Mouse (Mus musculus): ENCODE results near the gene Scarb2.

Gene Scarb2

GRCm38 (mm10) chr5:92488961-92489360 lies 17.7 kb downstream of the Scarb2 start:
- Histone ChIP-seq H3K27me3 (ENCODE audit: insufficient read depth, low read length) (no peaks in the 10 kb centered on the region), H3K4me1 (replicated peaks; ENCODE audit: low read depth, low read length) (peaks cover 82% of the 10 kb centered on the region), H3K9me3 (ENCODE audit: low read length) (no peaks in the 10 kb centered on the region), H3K4me3 (replicated peaks; ENCODE audit: low read length) (no peak overlapping the region), H3K36me3 (ENCODE audit: insufficient read depth, low read length) (peaks cover 55% of the 10 kb centered on the region)
- TF ChIP-seq CTCF (conservative IDR thresholded peaks at IDR 0.05; ENCODE audit: low read length) = no peak
- no peak for TF ChIP-seq POU5F1 (IDR thresholded peaks at IDR 0.05; ENCODE audit: borderline replicate concordance, low read length)
- no peak for TF ChIP-seq NANOG (IDR thresholded peaks at IDR 0.05; ENCODE audit: borderline replicate concordance, low read length)

GRCm38 (mm10) chr5:92488408-92488807 lies 18.2 kb downstream of the Scarb2 start:
- Histone ChIP-seq H3K9me3 (ENCODE audit: low read length) (no peaks in the 10 kb centered on the region), H3K4me1 (replicated peaks; ENCODE audit: low read depth, low read length) (peaks cover 76% of the 10 kb centered on the region), H3K4me3 (replicated peaks; ENCODE audit: low read length) (no peak overlapping the region), H3K36me3 (ENCODE audit: insufficient read depth, low read length) (peaks cover 53% of the 10 kb centered on the region), H3K27me3 (ENCODE audit: insufficient read depth, low read length) (no peaks in the 10 kb centered on the region)
- no peak for TF ChIP-seq POU5F1 (IDR thresholded peaks at IDR 0.05; ENCODE audit: borderline replicate concordance, low read length)
- no peak for TF ChIP-seq NANOG (IDR thresholded peaks at IDR 0.05; ENCODE audit: borderline replicate concordance, low read length)
- TF ChIP-seq CTCF (conservative IDR thresholded peaks at IDR 0.05; ENCODE audit: low read length) = no peak

GRCm38 (mm10) chr5:92486758-92487157 lies 19.9 kb downstream of the Scarb2 start:
- peaks cover 60% of the 10 kb centered on the region for H3K36me3 ChIP-seq (ENCODE audit: insufficient read depth, low read length)
- no peaks in the 10 kb centered on the region for H3K27me3 ChIP-seq (ENCODE audit: insufficient read depth, low read length)
- no peak overlapping the region for H3K4me3 ChIP-seq (replicated peaks; ENCODE audit: low read length)
- no peak for TF ChIP-seq POU5F1 (IDR thresholded peaks at IDR 0.05; ENCODE audit: borderline replicate concordance, low read length)
- no peak for TF ChIP-seq CTCF (conservative IDR thresholded peaks at IDR 0.05; ENCODE audit: low read length)
- TF ChIP-seq NANOG (IDR thresholded peaks at IDR 0.05; ENCODE audit: borderline replicate concordance, low read length) = no peak
- no peaks in the 10 kb centered on the region for H3K9me3 ChIP-seq (ENCODE audit: low read length)
- H3K4me1 ChIP-seq (replicated peaks; ENCODE audit: low read depth, low read length) = peaks cover 64% of the 10 kb centered on the region

GRCm38 (mm10) chr5:92484880-92485279 lies 21.8 kb downstream of the Scarb2 start:
- Histone ChIP-seq H3K9me3 (ENCODE audit: low read length) (no peaks in the 10 kb centered on the region), H3K4me1 (replicated peaks; ENCODE audit: low read depth, low read length) (peaks cover 45% of the 10 kb centered on the region), H3K27me3 (ENCODE audit: insufficient read depth, low read length) (no peaks in the 10 kb centered on the region), H3K4me3 (replicated peaks; ENCODE audit: low read length) (no peak overlapping the region), H3K36me3 (ENCODE audit: insufficient read depth, low read length) (peaks cover 51% of the 10 kb centered on the region)
- TF ChIP-seq CTCF (conservative IDR thresholded peaks at IDR 0.05; ENCODE audit: low read length) (no peak), NANOG (IDR thresholded peaks at IDR 0.05; ENCODE audit: borderline replicate concordance, low read length) (no peak), POU5F1 (IDR thresholded peaks at IDR 0.05; ENCODE audit: borderline replicate concordance, low read length) (no peak)

- TF ChIP-seq POU5F1 (IDR thresholded peaks at IDR 0.05; ENCODE audit: borderline replicate concordance, low read length) (no peak), CTCF (conservative IDR thresholded peaks at IDR 0.05; ENCODE audit: low read length) (no peak)
- Histone ChIP-seq H3K27me3 (ENCODE audit: insufficient read depth, low read length) (no peaks in the 10 kb centered on the region), H3K36me3 (ENCODE audit: insufficient read depth, low read length) (peaks cover 71% of the 10 kb centered on the region), H3K4me3 (replicated peaks; ENCODE audit: low read length) (no peak overlapping the region), H3K4me1 (replicated peaks; ENCODE audit: low read depth, low read length) (peaks cover 41% of the 10 kb centered on the region), H3K9me3 (ENCODE audit: low read length) (no peaks in the 10 kb centered on the region)
Measured at GRCm38 (mm10) chr5:92472863-92473262, 33.8 kb downstream of the Scarb2 start.

GRCm38 (mm10) chr5:92471531-92471930 lies 35.1 kb downstream of the Scarb2 start:
- peaks cover 48% of the 10 kb centered on the region for H3K4me1 ChIP-seq (replicated peaks; ENCODE audit: low read depth, low read length)
- peaks cover 77% of the 10 kb centered on the region for H3K36me3 ChIP-seq (ENCODE audit: insufficient read depth, low read length)
- TF ChIP-seq POU5F1 (IDR thresholded peaks at IDR 0.05; ENCODE audit: borderline replicate concordance, low read length) (no peak), NANOG (IDR thresholded peaks at IDR 0.05; ENCODE audit: borderline replicate concordance, low read length) (no peak), CTCF (conservative IDR thresholded peaks at IDR 0.05; ENCODE audit: low read length) (no peak)
- no peak overlapping the region for H3K4me3 ChIP-seq (replicated peaks; ENCODE audit: low read length)
- no peaks in the 10 kb centered on the region for H3K27me3 ChIP-seq (ENCODE audit: insufficient read depth, low read length)
- no peaks in the 10 kb centered on the region for H3K9me3 ChIP-seq (ENCODE audit: low read length)

GRCm38 (mm10) chr5:92469201-92470130 lies 37.2 kb downstream of the Scarb2 start:
- Histone ChIP-seq H3K27me3 (ENCODE audit: insufficient read depth, low read length) (no peaks in the 10 kb centered on the region), H3K9me3 (ENCODE audit: low read length) (no peaks in the 10 kb centered on the region), H3K4me1 (replicated peaks; ENCODE audit: low read depth, low read length) (peaks cover 55% of the 10 kb centered on the region), H3K36me3 (ENCODE audit: insufficient read depth, low read length) (peaks cover 80% of the 10 kb centered on the region), H3K4me3 (replicated peaks; ENCODE audit: low read length) (no peak overlapping the region)
- no peak for TF ChIP-seq POU5F1 (IDR thresholded peaks at IDR 0.05; ENCODE audit: borderline replicate concordance, low read length)
- no peak for TF ChIP-seq CTCF (conservative IDR thresholded peaks at IDR 0.05; ENCODE audit: low read length)
- no peak for TF ChIP-seq NANOG (IDR thresholded peaks at IDR 0.05; ENCODE audit: borderline replicate concordance, low read length)

- Histone ChIP-seq H3K36me3 (ENCODE audit: insufficient read depth, low read length) (peaks cover 72% of the 10 kb centered on the region), H3K4me3 (replicated peaks; ENCODE audit: low read length) (no peak overlapping the region), H3K9me3 (ENCODE audit: low read length) (no peaks in the 10 kb centered on the region), H3K4me1 (replicated peaks; ENCODE audit: low read depth, low read length) (peaks cover 45% of the 10 kb centered on the region), H3K27me3 (ENCODE audit: insufficient read depth, low read length) (no peaks in the 10 kb centered on the region)
- no peak for TF ChIP-seq NANOG (IDR thresholded peaks at IDR 0.05; ENCODE audit: borderline replicate concordance, low read length)
- TF ChIP-seq POU5F1 (IDR thresholded peaks at IDR 0.05; ENCODE audit: borderline replicate concordance, low read length) = no peak
- no peak for TF ChIP-seq CTCF (conservative IDR thresholded peaks at IDR 0.05; ENCODE audit: low read length)
Measured at GRCm38 (mm10) chr5:92468234-92468633, 38.4 kb downstream of the Scarb2 start.

Measured in E14TG2a.4 (cell line).